Mouse (Mus musculus) liver, adult 2 months (tissue): Measurements from ENCODE around the gene Foxd1. TPM values are rescaled to one million over a fixed set of nuclear protein-coding genes. Genes with fewer than 3 reads are reported as not detected.
A peak's percentile ranks its signal among the peaks of the same experiment; 100 is the strongest.

Experiments
- DNase-seq: peaks from one replicate; pipeline ENCODE4 v3.0.0-alpha.2; 2011; ENCODE audit warnings: low read depth, low spot score; ENCODE audit errors: extremely low read depth
- H3K27ac ChIP-seq: fragments of 200-500 bp; replicated peaks from 2 replicates; pipeline ENCODE4 v1.5.1; 2012; ENCODE audit warnings: low read depth, mild to moderate bottlenecking, control low read depth, inconsistent platforms, low read length; ENCODE audit not compliant: insufficient read depth
- H3K27me3 ChIP-seq: fragments of 200-500 bp; 2 replicates; pipeline ENCODE4 v1.6.1; 2012; ENCODE audit warnings: mild to moderate bottlenecking, moderate library complexity, low read length, inconsistent platforms; ENCODE audit not compliant: control insufficient read depth, insufficient read depth
- H3K36me3 ChIP-seq: fragments of 200-500 bp; 2 replicates; pipeline ENCODE4 v1.6.1; 2012; ENCODE audit warnings: low read length, inconsistent platforms; ENCODE audit not compliant: control insufficient read depth, insufficient read depth
- H3K4me1 ChIP-seq: fragments of 200-500 bp; 2 replicates; pipeline ENCODE4 v1.6.1; 2011; ENCODE audit warnings: low read length; ENCODE audit not compliant: control insufficient read depth, insufficient read depth
- H3K4me3 ChIP-seq: fragments of 200-500 bp; 2 replicates; pipeline ENCODE4 v1.5.1; 2011; ENCODE audit warnings: low read depth, mild to moderate bottlenecking, control low read depth, low read length, moderate library complexity; ENCODE audit not compliant: insufficient read depth
- H3K79me2 ChIP-seq: fragments of 200-500 bp; 2 replicates; pipeline ENCODE4 v1.6.1; 2012; ENCODE audit warnings: inconsistent platforms, mild to moderate bottlenecking, low read length, moderate library complexity; ENCODE audit not compliant: control insufficient read depth, insufficient read depth
- H3K9ac ChIP-seq: fragments of 200-500 bp; 2 replicates; pipeline ENCODE4 v1.6.1; 2012; ENCODE audit warnings: low read depth, mild to moderate bottlenecking, control low read depth, inconsistent platforms, low read length
- CTCF ChIP-seq: fragments of 200-500 bp; IDR thresholded peaks from 2 replicates; pipeline ENCODE4 v1.5.1; 2011; ENCODE audit warnings: low read depth, low read length, control low read depth
- POLR2A ChIP-seq: fragments of 200-500 bp; IDR thresholded peaks from 2 replicates; pipeline ENCODE4 v1.6.1; 2011; ENCODE audit warnings: low read length, control low read depth; ENCODE audit not compliant: insufficient read depth; ENCODE audit errors: extremely low read depth
- WGBS: fragments of 180-500 bp; shearing (Covaris S2); methylation state at CpG from one replicate; pipeline ENCODE4 v1.1.7; 2018; 5-methylcytosine and 5-hydroxymethylcytosine counted together
- polyA plus RNA-seq: library from polyadenylated mRNA; depleted of rRNA; stranded (reverse); fragments of >200 nt; gene quantifications from 2 replicates; pipeline ENCODE4 v1.2.3, GENCODE M21; 2012
- total RNA-seq: library from RNA; depleted of rRNA; stranded (reverse); fragments of >200 nt; gene quantifications from 2 replicates; pipeline ENCODE4 v1.2.3, GENCODE M21; 2014

The Foxd1 gene
- total and polyA plus RNA-seq, 2 experiments: not detected

- peaks cover 14% of the 10 kb centered on the region for H3K79me2 ChIP-seq
- peaks cover 11% of the 10 kb centered on the region for H3K36me3 ChIP-seq
- no peak overlapping the region for H3K9ac ChIP-seq
- no peak overlapping the region for H3K27ac ChIP-seq
- TF ChIP-seq CTCF (no peak), POLR2A (no peak)
- H3K4me3 ChIP-seq: peak overlapping the region; percentile 19; the same call in 1 of the 2 replicates
- WGBS: 37% methylated on average over 6 of the region's 6 CpGs
- DNase-seq: no peak
- peaks cover 5% of the 10 kb centered on the region; the same call in 1 of the 2 replicates for H3K4me1 ChIP-seq
- H3K27me3 ChIP-seq: no peaks in the 10 kb centered on the region
Measured at GRCm38 (mm10) chr13:98317911-98318310, 36.1 kb upstream of the Foxd1 start.

- 93% methylated on average over 11 of the region's 11 CpGs for WGBS
- Histone ChIP-seq H3K9ac (no peak overlapping the region), H3K27me3 (no peaks in the 10 kb centered on the region), H3K4me1 (no peaks in the 10 kb centered on the region), H3K27ac (no peak overlapping the region), H3K36me3 (peaks cover 2% of the 10 kb centered on the region; the same call in 1 of the 2 replicates), H3K4me3 (no peak overlapping the region), H3K79me2 (no peaks in the 10 kb centered on the region)
- TF ChIP-seq CTCF (no peak), POLR2A (no peak)
- no peak for DNase-seq
Measured at GRCm38 (mm10) chr13:98325034-98325433, 29.0 kb upstream of the Foxd1 start.

GRCm38 (mm10) chr13:98332106-98332505, 21.9 kb upstream of the Foxd1 start:
- Histone ChIP-seq H3K27ac (no peak overlapping the region), H3K36me3 (no peaks in the 10 kb centered on the region), H3K79me2 (no peaks in the 10 kb centered on the region), H3K4me1 (no peaks in the 10 kb centered on the region), H3K4me3 (no peak overlapping the region), H3K9ac (no peak overlapping the region), H3K27me3 (no peaks in the 10 kb centered on the region)
- no peak for DNase-seq
- TF ChIP-seq CTCF (peak; percentile 19; the same call in 1 of the 2 replicates), POLR2A (no peak)
- WGBS: 35% methylated on average over 2 of the region's 2 CpGs

GRCm38 (mm10) chr13:98336205-98336604, 17.8 kb upstream of the Foxd1 start:
- TF ChIP-seq CTCF (no peak), POLR2A (no peak)
- H3K27ac ChIP-seq: no peak overlapping the region
- no peaks in the 10 kb centered on the region for H3K79me2 ChIP-seq
- 82% methylated on average over 1 of the region's 1 CpGs for WGBS
- no peak overlapping the region for H3K9ac ChIP-seq
- no peak for DNase-seq
- H3K27me3 ChIP-seq: no peaks in the 10 kb centered on the region; the same call in 1 of the 2 replicates
- H3K4me3 ChIP-seq: no peak overlapping the region
- no peaks in the 10 kb centered on the region for H3K36me3 ChIP-seq
- no peaks in the 10 kb centered on the region for H3K4me1 ChIP-seq

- Histone ChIP-seq H3K4me1 (no peaks in the 10 kb centered on the region), H3K4me3 (no peak overlapping the region), H3K9ac (no peak overlapping the region), H3K36me3 (no peaks in the 10 kb centered on the region), H3K27ac (no peak overlapping the region), H3K79me2 (no peaks in the 10 kb centered on the region), H3K27me3 (peaks cover 2% of the 10 kb centered on the region; the same call in 1 of the 2 replicates)
- TF ChIP-seq CTCF (no peak), POLR2A (no peak)
- DNase-seq: no peak
- WGBS: 82% methylated on average over 5 of the region's 5 CpGs
Measured at GRCm38 (mm10) chr13:98340506-98340905, 13.5 kb upstream of the Foxd1 start.

- no peaks in the 10 kb centered on the region for H3K79me2 ChIP-seq
- DNase-seq: no peak
- H3K4me3 ChIP-seq: no peak overlapping the region
- H3K4me1 ChIP-seq: no peaks in the 10 kb centered on the region
- H3K36me3 ChIP-seq: no peaks in the 10 kb centered on the region
- H3K27ac ChIP-seq: no peak overlapping the region
- WGBS: 71% methylated on average over 4 of the region's 4 CpGs
- peaks cover 25% of the 10 kb centered on the region for H3K27me3 ChIP-seq
- no peak overlapping the region for H3K9ac ChIP-seq
- TF ChIP-seq POLR2A: no peak
- TF ChIP-seq CTCF: no peak
Measured at GRCm38 (mm10) chr13:98349491-98349890, 4.6 kb upstream of the Foxd1 start.
